Mouse (Mus musculus) CH12.LX (cell line): ENCODE measurements at regions not wholly inside any gene's neighbourhood (a gene's known extent, or its start where the extent isn't known, plus 50 kb on each side); places are given as distances from the start of the nearest gene placed in this dataset.
A peak's percentile ranks its signal among the peaks of the same experiment; 100 is the strongest.

Experiments
- DNase-seq: peaks from one replicate; pipeline ENCODE4 v3.0.0-alpha.2; 2013; ENCODE audit errors: extremely low read depth
- H3K27ac ChIP-seq: 2 replicates; pipeline ENCODE4 v1.5.1; 2012; ENCODE audit warnings: low read depth, mild to moderate bottlenecking, control low read depth, moderate library complexity; ENCODE audit not compliant: insufficient read depth
- H3K27me3 ChIP-seq: replicated peaks from 2 replicates; pipeline ENCODE3; 2012; ENCODE audit warnings: inconsistent platforms
- H3K36me3 ChIP-seq, 2 experiments: replicated peaks in 1 of 2; 2 replicates each; pipeline versions ENCODE3 to v1.6.1; 2012; ENCODE audit warnings: inconsistent platforms in 1 of 2, low read length in 1 of 2, mild to moderate bottlenecking in 1 of 2, mixed read lengths in 1 of 2, moderate library complexity in 1 of 2; ENCODE audit not compliant: control insufficient read depth in 1 of 2, insufficient read depth in 1 of 2
- H3K4me1 ChIP-seq, 2 experiments: 2 replicates each; pipeline ENCODE4 v1.6.1; 2012; ENCODE audit warnings: inconsistent platforms in 1 of 2, moderate library complexity in 1 of 2; ENCODE audit not compliant: insufficient read depth in 2 of 2, control insufficient read depth in 1 of 2
- H3K4me2 ChIP-seq: 2 replicates; pipeline ENCODE4 v1.6.1; 2012; ENCODE audit warnings: low read depth, mild to moderate bottlenecking, control low read depth; ENCODE audit not compliant: poor library complexity, insufficient read depth, severe bottlenecking
- H3K4me3 ChIP-seq, 3 experiments: fragments of 150-350 bp in 1 of 3; sonication (generic) in 1 of 3; replicated peaks in 1 of 3; 2 replicates each; pipeline versions ENCODE3 to v1.5.1; 2011 to 2012; ENCODE audit warnings: low read depth in 2 of 3, low read length in 2 of 3, mild to moderate bottlenecking in 2 of 3, moderate library complexity in 2 of 3, control low read depth in 1 of 3, improper control_type of control experiment in 1 of 3, inconsistent platforms in 1 of 3, mixed read lengths in 1 of 3; ENCODE audit not compliant: poor library complexity in 1 of 3
- H3K79me2 ChIP-seq: replicated peaks from 2 replicates; pipeline ENCODE4 v1.6.1; 2012; ENCODE audit warnings: mild to moderate bottlenecking, moderate library complexity; ENCODE audit not compliant: control insufficient read depth, poor library complexity, insufficient read depth, severe bottlenecking; ENCODE audit errors: extremely low read depth
- H3K9ac ChIP-seq: 2 replicates; pipeline ENCODE4 v1.6.1; 2012; ENCODE audit warnings: low read depth, mild to moderate bottlenecking, control low read depth, moderate library complexity; ENCODE audit not compliant: insufficient read depth
- H3K9me3 ChIP-seq: replicated peaks from 2 replicates; pipeline ENCODE3; 2012; ENCODE audit warnings: low read length, inconsistent platforms, mixed read lengths
- BHLHE40 ChIP-seq: IDR thresholded peaks from 2 replicates; pipeline ENCODE4 v1.6.1; 2011; ENCODE audit warnings: mild to moderate bottlenecking, low read depth, low read length, improper control_type of control experiment
- CHD2 ChIP-seq: IDR thresholded peaks from 2 replicates; pipeline ENCODE4 v1.6.1; 2011; ENCODE audit warnings: low read length, improper control_type of control experiment
- EP300 ChIP-seq: IDR thresholded peaks from 2 replicates; pipeline ENCODE4 v1.6.1; 2011; ENCODE audit warnings: low read length, improper control_type of control experiment
- ETS1 ChIP-seq: conservative IDR thresholded peaks from 2 replicates; pipeline ENCODE4 v1.6.1; 2012; ENCODE audit warnings: low read depth, mild to moderate bottlenecking, inconsistent platforms, low read length, improper control_type of control experiment, moderate library complexity
- GABPA ChIP-seq: IDR thresholded peaks from 2 replicates; pipeline ENCODE4 v1.6.1; 2012; ENCODE audit warnings: low read depth, low read length, improper control_type of control experiment, inconsistent platforms; ENCODE audit not compliant: insufficient replicate concordance
- IRF4 ChIP-seq: IDR thresholded peaks from 2 replicates; pipeline ENCODE4 v1.6.1; 2014; ENCODE audit warnings: low read depth, mild to moderate bottlenecking, inconsistent platforms, low read length, improper control_type of control experiment
- JUN ChIP-seq: IDR thresholded peaks from 2 replicates; pipeline ENCODE4 v1.6.1; 2011; ENCODE audit warnings: low read depth, mild to moderate bottlenecking, low read length, improper control_type of control experiment, moderate library complexity; ENCODE audit not compliant: insufficient read depth
- JUND ChIP-seq: conservative IDR thresholded peaks from 2 replicates; pipeline ENCODE4 v1.6.1; 2011; ENCODE audit warnings: low read depth, low read length, improper control_type of control experiment
- MAZ ChIP-seq: IDR thresholded peaks from 2 replicates; pipeline ENCODE4 v1.6.1; 2012; ENCODE audit warnings: low read depth, mild to moderate bottlenecking, inconsistent platforms, low read length, improper control_type of control experiment, moderate library complexity
- MEF2A ChIP-seq: IDR thresholded peaks from 2 replicates; pipeline ENCODE4 v1.6.1; 2014; ENCODE audit warnings: low read depth, mild to moderate bottlenecking, inconsistent platforms, low read length, improper control_type of control experiment, borderline replicate concordance
- MXI1 ChIP-seq: IDR thresholded peaks from 2 replicates; pipeline ENCODE4 v1.6.1; 2011; ENCODE audit warnings: mild to moderate bottlenecking, low read depth, low read length, improper control_type of control experiment
- NELFE ChIP-seq: IDR thresholded peaks from 2 replicates; pipeline ENCODE4 v1.6.1; 2011; ENCODE audit warnings: low read depth, low read length, improper control_type of control experiment
- POLR2A ChIP-seq: IDR thresholded peaks from 2 replicates; pipeline ENCODE4 v1.6.1; 2011; ENCODE audit warnings: low read depth, mild to moderate bottlenecking, improper control_type of control experiment, low read length
- POLR2AphosphoS2 ChIP-seq: IDR thresholded peaks from 2 replicates; pipeline ENCODE4 v1.6.1; 2011; ENCODE audit warnings: low read depth, low read length, improper control_type of control experiment
- RAD21 ChIP-seq: IDR thresholded peaks from 2 replicates; pipeline ENCODE4 v1.6.1; 2011; ENCODE audit warnings: low read depth, mild to moderate bottlenecking, low read length, improper control_type of control experiment, moderate library complexity
- RCOR1 ChIP-seq: conservative IDR thresholded peaks from 2 replicates; pipeline ENCODE4 v1.6.1; 2012; ENCODE audit warnings: low read depth, mild to moderate bottlenecking, inconsistent platforms, low read length, improper control_type of control experiment
- SMC3 ChIP-seq: IDR thresholded peaks from 2 replicates; pipeline ENCODE4 v1.6.1; 2011; ENCODE audit warnings: low read depth, low read length, improper control_type of control experiment
- TCF12 ChIP-seq: IDR thresholded peaks from 2 replicates; pipeline ENCODE4 v1.6.1; 2014; ENCODE audit warnings: low read depth, mild to moderate bottlenecking, inconsistent platforms, low read length, improper control_type of control experiment
- USF1 ChIP-seq: IDR thresholded peaks from 2 replicates; pipeline ENCODE4 v1.6.1; 2014; ENCODE audit warnings: low read depth, mild to moderate bottlenecking, inconsistent platforms, low read length, improper control_type of control experiment
- ZMIZ1 ChIP-seq: IDR thresholded peaks from 2 replicates; pipeline ENCODE4 v1.6.1; 2012; ENCODE audit warnings: low read depth, mild to moderate bottlenecking, inconsistent platforms, low read length, improper control_type of control experiment
- ZNF384 ChIP-seq: IDR thresholded peaks from 2 replicates; pipeline ENCODE4 v1.6.1; 2012; ENCODE audit warnings: low read depth, low read length, improper control_type of control experiment, inconsistent platforms
- dilution Hi-C: fragments of 300-500 bp; cut with MboI; formaldehyde crosslinking; loops from 2 replicates; pipeline ENCODE4 v1.14.3; 2020; ENCODE audit warnings: low sequenced_read_pairs; ENCODE audit not compliant: extremely low pct_unique_long_range_greater_than_20kb, extremely low pct_ligation_motif_present
- in situ Hi-C: fragments of 300-500 bp; cut with MboI; formaldehyde crosslinking; loops from 3 replicates; pipeline ENCODE4 v1.14.3; 2019; ENCODE audit warnings: low sequenced_read_pairs, low pct_ligation_motif_present, low pct_unique_long_range_greater_than_20kb, mixed read lengths

DNA sequence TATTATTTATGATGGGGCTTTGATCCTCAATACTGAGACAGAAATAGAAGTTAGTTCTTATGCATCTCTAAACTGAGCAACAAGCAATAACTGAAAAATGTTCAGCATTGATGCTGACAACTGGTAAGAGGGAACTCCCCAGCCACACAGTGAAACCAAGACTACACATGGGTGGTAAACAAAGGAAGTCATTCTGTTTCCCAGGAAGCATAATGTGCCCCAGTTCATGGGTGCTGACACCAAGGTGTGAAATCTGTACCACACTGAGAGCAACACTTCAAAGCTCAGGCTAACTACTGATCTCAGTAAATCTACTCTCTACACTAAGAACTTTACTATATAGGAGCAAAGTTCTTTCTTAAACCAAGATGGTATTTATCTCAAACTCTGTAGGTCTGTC, 759.2 kb upstream of the Agtr1b start:
- TF ChIP-seq RAD21, result no peak
- no peak for TF ChIP-seq JUND
- no peak for TF ChIP-seq POLR2AphosphoS2
- no peak for TF ChIP-seq JUN
- no peak for TF ChIP-seq IRF4
- Histone ChIP-seq H3K4me3 (no peak overlapping the region), H3K27ac (no peak overlapping the region), H3K9me3 (no peaks in the 10 kb centered on the region), H3K9ac (no peak overlapping the region), H3K27me3 (no peaks in the 10 kb centered on the region), H3K4me2 (no peak overlapping the region), H3K36me3 (no peaks in the 10 kb centered on the region), H3K4me1 (peaks cover 0 to 13% of the 10 kb centered on the region in 2 experiments; a peak in 2 of 4 replicates), H3K79me2 (no peaks in the 10 kb centered on the region)
- in situ Hi-C loops (no loop called here), dilution Hi-C loops (no loop called here)
- peak; percentile 8 for DNase-seq

GRCm38 (mm10) chr3:21118164-21118902, 751.4 kb upstream of the Agtr1b start:
- TF ChIP-seq JUN, result no peak
- TF ChIP-seq BHLHE40, result no peak
- TF ChIP-seq CHD2, result no peak
- no peak for TF ChIP-seq JUND
- TF ChIP-seq RAD21, result no peak
- no peak for TF ChIP-seq USF1
- no peak for TF ChIP-seq SMC3
- no peak for TF ChIP-seq MXI1
- H3K79me2 ChIP-seq, result no peaks in the 10 kb centered on the region
- H3K9me3 ChIP-seq, result no peaks in the 10 kb centered on the region
- in situ Hi-C loops, result no loop called here
- H3K27me3 ChIP-seq, result no peaks in the 10 kb centered on the region
- H3K9ac ChIP-seq, result no peak overlapping the region
- H3K27ac ChIP-seq, result no peak overlapping the region
- DNase-seq, result no peak
- H3K4me1 ChIP-seq, result no peaks in the 10 kb centered on the region
- no peak overlapping the region for H3K4me3 ChIP-seq
- H3K4me2 ChIP-seq, result no peak overlapping the region
- dilution Hi-C loops, result no loop called here
- H3K36me3 ChIP-seq, result no peaks in the 10 kb centered on the region

DNA sequence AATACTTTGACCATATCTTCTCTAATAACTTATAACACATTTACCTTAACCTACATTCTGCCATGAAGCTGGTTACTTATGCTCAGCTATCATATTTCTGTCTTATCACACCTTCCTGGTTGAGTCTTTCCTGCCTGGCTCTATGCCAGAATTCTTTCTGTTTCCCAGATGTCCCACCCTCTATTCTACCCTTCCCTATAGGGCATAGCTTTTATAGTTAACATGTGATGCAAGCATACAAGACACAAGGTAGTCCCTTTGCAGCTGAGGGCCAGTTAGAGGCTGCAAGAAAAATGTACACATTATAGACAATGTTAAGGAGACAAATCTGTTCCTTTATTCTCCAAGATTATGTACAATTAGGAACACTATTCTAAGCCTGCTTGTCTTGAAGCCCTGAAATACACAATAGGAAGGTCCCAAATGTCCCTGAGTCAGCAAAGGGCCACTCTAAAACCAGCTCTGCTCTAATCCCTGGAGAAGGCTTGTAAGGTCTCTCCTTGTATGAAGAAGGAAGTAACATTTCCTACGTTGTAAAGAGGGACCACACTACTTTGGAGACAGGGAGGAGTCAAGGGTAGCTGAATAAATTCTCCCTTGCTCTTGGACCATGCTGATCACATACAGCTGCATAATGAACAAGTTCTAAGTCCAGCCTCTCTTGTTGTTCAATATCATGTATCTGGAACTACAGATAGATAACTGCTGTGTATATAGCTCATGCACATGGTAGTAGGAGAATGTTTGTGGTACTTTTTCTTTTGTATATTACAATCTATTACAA, 745.0 kb upstream of the Agtr1b start:
- no peaks in the 10 kb centered on the region for H3K36me3 ChIP-seq
- no peaks in the 10 kb centered on the region for H3K79me2 ChIP-seq
- H3K27ac ChIP-seq, result no peak overlapping the region
- no peak overlapping the region for H3K9ac ChIP-seq
- no peaks in the 10 kb centered on the region for H3K9me3 ChIP-seq
- no peak overlapping the region for H3K4me2 ChIP-seq
- in situ Hi-C loops, result no loop called here
- no peaks in the 10 kb centered on the region for H3K4me1 ChIP-seq
- no peak for DNase-seq
- H3K4me3 ChIP-seq, result no peak overlapping the region
- no peak for TF ChIP-seq EP300
- TF ChIP-seq ETS1, result no peak
- no peak for TF ChIP-seq RCOR1
- no peak for TF ChIP-seq MAZ
- TF ChIP-seq MEF2A, result no peak
- TF ChIP-seq JUND, result no peak
- TF ChIP-seq POLR2AphosphoS2, result no peak
- no peak for TF ChIP-seq NELFE
- no peak for TF ChIP-seq TCF12
- TF ChIP-seq GABPA, result no peak
- no peak for TF ChIP-seq ZNF384
- no peak for TF ChIP-seq USF1
- no peak for TF ChIP-seq MXI1
- no peak for TF ChIP-seq CHD2
- no peak for TF ChIP-seq ZMIZ1
- TF ChIP-seq POLR2A, result no peak
- H3K27me3 ChIP-seq, result no peaks in the 10 kb centered on the region
- dilution Hi-C loops, result no loop called here
